Comparison of ENCODE assay signal across 19 mouse cellular contexts in genomic region chr2:73456886-73457285, GRCm38 (mm10).
A peak's percentile ranks its signal among the peaks of the same experiment; 100 is the strongest.
DNase-seq lines count a peak whose midpoint lies in the region; ATAC-seq and TF ChIP-seq lines count a peak whose summit lies in the region.
"Had no signal": no experiment of that assay in that cellular context is flagged by ENCODE, and none has a peak within 500 bp of the region (broad histone marks: within the 10 kb centered on the region; RNA-seq: fewer than 3 reads in every experiment).

No protein-coding gene starts in this region.

- H3K4me1 ChIP-seq in megakaryocyte, embryonic 14.5 days, result peaks cover 100% of the 10 kb centered on the region
- peaks cover 12% of the 10 kb centered on the region for H3K4me1 ChIP-seq in bone marrow, adult 2 months (ENCODE audit: control insufficient read depth, insufficient read depth, low read length)
- H3K4me1 ChIP-seq: forebrain, embryonic 13.5 days; hindbrain, embryonic 15.5 days had no signal

- no peaks in the 10 kb centered on the region for H3K9me3 ChIP-seq in megakaryocyte, embryonic 14.5 days
- H3K9me3 ChIP-seq: forebrain, embryonic 10.5 days; forebrain, embryonic 13.5 days; hindbrain, embryonic 12.5 days; hindbrain, embryonic 15.5 days had no signal

- no peaks in the 10 kb centered on the region for H3K27me3 ChIP-seq in megakaryocyte, embryonic 14.5 days (replicated peaks)
- H3K27me3 ChIP-seq: forebrain, embryonic 13.5 days; hindbrain, embryonic 12.5 days; hindbrain, embryonic 15.5 days had no signal

- 87% methylated on average over 6 of the region's 6 CpGs for WGBS in bone marrow, adult 2 months

- TF ChIP-seq CTCF in bone marrow, adult 2 months (IDR thresholded peaks at IDR 0.05; ENCODE audit: control insufficient read depth, insufficient read depth, low read length), result no peak

- H3K36me3 ChIP-seq in megakaryocyte, embryonic 14.5 days (replicated peaks; ENCODE audit: low read length), result peaks cover 71% of the 10 kb centered on the region
- H3K36me3 ChIP-seq: forebrain, embryonic 10.5 days; hindbrain, embryonic 12.5 days; hindbrain, embryonic 15.5 days had no signal

- peak overlapping the region; percentile 2; the same call in 1 of the 2 replicates for H3K27ac ChIP-seq in bone marrow, adult 2 months (ENCODE audit: control insufficient read depth, insufficient read depth, low read depth, low read length, poor library complexity)
- H3K27ac ChIP-seq: forebrain, embryonic 10.5 days; forebrain, embryonic 13.5 days; hindbrain, embryonic 12.5 days; hindbrain, embryonic 15.5 days had no signal

- no peak for ATAC-seq in megakaryocyte, adult 5-6 weeks (ENCODE audit: poor library complexity, severe bottlenecking)
- ATAC-seq: activated CD4-positive, CD25-positive, alpha-beta regulatory T cell, adult 4 months; forebrain, embryonic 13.5 days; forebrain, embryonic 16.5 days had no signal

- DNase-seq in A20 (ENCODE audit: low read depth, low spot score), result peak; percentile 52
- no peak for DNase-seq in adrenal gland, adult 8-10 months
- no peak for DNase-seq in embryo, embryonic 11 days
- DNase-seq: adrenal gland, postnatal 10 days; adrenal gland, postnatal 36 days; cerebellum, adult 11 months; cerebellum, adult 2 months; cerebellum, adult 9-11 months; cerebellum, postnatal 25 days; gastrocnemius, postnatal 14 days had no signal

- no peak for TF ChIP-seq POLR2A in bone marrow, adult 2 months (IDR thresholded peaks at IDR 0.05; ENCODE audit: borderline replicate concordance, control insufficient read depth, low read depth, low read length)

- peak overlapping the region; percentile 34 for H3K4me3 ChIP-seq in megakaryocyte, embryonic 14.5 days (replicated peaks)
- H3K4me3 ChIP-seq in bone marrow, adult 2 months (replicated peaks; ENCODE audit: control insufficient read depth, low read depth, low read length), result no peak overlapping the region
- H3K4me3 ChIP-seq: forebrain, embryonic 10.5 days; forebrain, embryonic 13.5 days; hindbrain, embryonic 12.5 days; hindbrain, embryonic 15.5 days had no signal
